Mouse (Mus musculus): ENCODE measurements at regions not wholly inside any gene's neighbourhood (a gene's known extent, or its start where the extent isn't known, plus 50 kb on each side); places are given as distances from the start of the nearest gene placed in this dataset.

- Histone ChIP-seq H3K9me3 (no peaks in the 10 kb centered on the region), H3K4me3 (no peak overlapping the region), H3K9ac (replicated peaks) (no peak overlapping the region), H3K4me2 (replicated peaks) (no peak overlapping the region), H3K27me3 (no peaks in the 10 kb centered on the region; the same call in 1 of the 2 replicates), H3K27ac (replicated peaks) (no peak overlapping the region), H3K4me1 (no peaks in the 10 kb centered on the region), H3K36me3 (no peaks in the 10 kb centered on the region)
- no peak for ATAC-seq (ENCODE audit: low FRiP score, low read depth)
- WGBS = 38% methylated on average over 4 of the region's 4 CpGs
Observed at GRCm38 (mm10) chrX:158544021-158544420, 500.9 kb upstream of the Cnksr2 start.

DNA sequence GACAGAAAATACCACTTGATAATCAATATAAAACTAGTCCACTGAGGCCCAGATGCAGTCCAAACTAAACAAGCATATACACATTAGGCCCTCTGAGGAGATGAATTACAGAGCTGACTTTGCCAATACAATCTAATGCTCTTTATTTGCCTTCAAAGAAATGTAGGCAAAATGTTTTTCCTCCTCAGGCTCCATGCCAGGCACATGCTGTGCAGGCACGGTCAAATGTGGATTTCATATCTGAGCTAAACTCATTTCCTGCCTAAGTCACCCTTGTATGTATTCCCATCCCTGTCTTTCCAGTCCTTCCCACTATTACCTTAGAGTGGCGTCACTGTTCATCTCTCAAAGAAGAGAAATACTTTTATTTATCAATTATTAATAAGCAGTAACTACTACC lies 534.8 kb upstream of the Cnksr2 start:
- 80% methylated on average over 2 of the region's 2 CpGs for WGBS
- no peaks in the 10 kb centered on the region for H3K4me1 ChIP-seq

DNA sequence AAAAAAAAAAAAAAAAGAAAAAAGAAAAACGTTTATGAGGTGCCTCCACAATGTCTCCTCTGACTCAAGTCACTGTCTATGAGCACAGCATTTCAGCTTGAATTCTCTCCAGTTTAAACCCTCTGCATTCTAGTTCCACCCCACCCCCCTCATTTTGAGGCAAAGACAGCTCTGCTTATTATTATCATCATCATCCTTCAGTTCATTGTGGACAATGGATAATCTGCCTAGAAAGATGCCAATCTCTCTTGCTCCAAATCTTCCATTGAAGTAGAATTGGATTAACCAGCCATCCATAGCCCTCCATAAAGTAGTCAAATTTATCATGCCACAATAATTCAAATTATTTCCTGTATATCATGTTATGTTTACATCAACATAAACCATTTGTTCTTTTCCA lies 570.0 kb upstream of the Cnksr2 start:
- H3K9me3 ChIP-seq = no peaks in the 10 kb centered on the region
- H3K4me3 ChIP-seq = no peak overlapping the region
- peak; percentile 34; the same call in 1 of the 2 replicates for ATAC-seq (ENCODE audit: low FRiP score, low read depth)
- no peak overlapping the region for H3K9ac ChIP-seq (replicated peaks)
- no peak overlapping the region for H3K27ac ChIP-seq (replicated peaks)
- H3K4me2 ChIP-seq (replicated peaks) = no peak overlapping the region
- 4% methylated on average over 1 of the region's 1 CpGs for WGBS
- H3K27me3 ChIP-seq = peaks cover 8% of the 10 kb centered on the region; the same call in 1 of the 2 replicates
- H3K36me3 ChIP-seq = no peaks in the 10 kb centered on the region
- no peaks in the 10 kb centered on the region for H3K4me1 ChIP-seq

More for the DNA sequence above, 534.8 kb upstream of the Cnksr2 start:
- H3K4me2 ChIP-seq (replicated peaks) = no peak overlapping the region
- H3K9me3 ChIP-seq = no peaks in the 10 kb centered on the region
- no peaks in the 10 kb centered on the region for H3K27me3 ChIP-seq
- no peaks in the 10 kb centered on the region for H3K36me3 ChIP-seq
- no peak overlapping the region for H3K27ac ChIP-seq (replicated peaks)
- ATAC-seq (ENCODE audit: low FRiP score, low read depth) = no peak
- H3K9ac ChIP-seq (replicated peaks) = no peak overlapping the region
- no peak overlapping the region for H3K4me3 ChIP-seq

- ATAC-seq (ENCODE audit: low FRiP score, low read depth) = no peak
- no peaks in the 10 kb centered on the region for H3K4me1 ChIP-seq
- H3K4me3 ChIP-seq = no peak overlapping the region
- peaks cover 8% of the 10 kb centered on the region; the same call in 1 of the 2 replicates for H3K27me3 ChIP-seq
- WGBS = 78% methylated on average over 2 of the region's 2 CpGs
- no peaks in the 10 kb centered on the region for H3K9me3 ChIP-seq
- no peaks in the 10 kb centered on the region for H3K36me3 ChIP-seq
- no peak overlapping the region for H3K9ac ChIP-seq (replicated peaks)
- H3K4me2 ChIP-seq (replicated peaks) = no peak overlapping the region
- no peak overlapping the region for H3K27ac ChIP-seq (replicated peaks)
Observed at GRCm38 (mm10) chrX:158613607-158614006, 570.5 kb upstream of the Cnksr2 start.

GRCm38 (mm10) chrX:158614029-158614428 lies 570.9 kb upstream of the Cnksr2 start:
- peaks cover 8% of the 10 kb centered on the region; the same call in 1 of the 2 replicates for H3K27me3 ChIP-seq
- H3K9me3 ChIP-seq = no peaks in the 10 kb centered on the region
- no peaks in the 10 kb centered on the region for H3K4me1 ChIP-seq
- no peak overlapping the region for H3K27ac ChIP-seq (replicated peaks)
- ATAC-seq (ENCODE audit: low FRiP score, low read depth) = no peak
- H3K9ac ChIP-seq (replicated peaks) = no peak overlapping the region
- 90% methylated on average over 1 of the region's 1 CpGs for WGBS
- no peak overlapping the region for H3K4me2 ChIP-seq (replicated peaks)
- H3K4me3 ChIP-seq = no peak overlapping the region
- H3K36me3 ChIP-seq = no peaks in the 10 kb centered on the region

DNA sequence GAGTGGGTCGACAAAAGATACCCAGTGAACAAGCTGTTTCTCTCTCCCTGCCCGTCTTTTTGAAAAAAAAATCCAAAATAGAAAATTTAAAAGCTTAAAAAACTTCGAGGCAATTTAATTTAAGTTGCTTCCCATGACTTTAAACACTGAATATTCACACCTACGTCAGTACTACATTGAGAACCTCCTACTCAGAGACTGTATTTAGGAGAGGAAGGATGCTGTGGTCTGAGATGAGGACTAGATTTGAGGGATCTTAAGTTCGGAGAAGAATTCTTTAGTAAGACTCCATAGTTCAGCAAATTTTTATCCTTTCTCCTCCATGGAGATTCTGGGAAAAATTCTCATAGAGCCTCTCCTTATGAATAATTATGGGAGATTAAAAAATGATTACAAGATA lies 571.4 kb upstream of the Cnksr2 start:
- no peaks in the 10 kb centered on the region for H3K36me3 ChIP-seq
- H3K9ac ChIP-seq (replicated peaks) = no peak overlapping the region
- ATAC-seq (ENCODE audit: low FRiP score, low read depth) = no peak
- H3K4me2 ChIP-seq (replicated peaks) = no peak overlapping the region
- H3K4me3 ChIP-seq = no peak overlapping the region
- no peaks in the 10 kb centered on the region for H3K4me1 ChIP-seq
- WGBS = 73% methylated on average over 5 of the region's 5 CpGs
- H3K27me3 ChIP-seq = peaks cover 8% of the 10 kb centered on the region; the same call in 1 of the 2 replicates
- no peaks in the 10 kb centered on the region for H3K9me3 ChIP-seq
- no peak overlapping the region for H3K27ac ChIP-seq (replicated peaks)

DNA sequence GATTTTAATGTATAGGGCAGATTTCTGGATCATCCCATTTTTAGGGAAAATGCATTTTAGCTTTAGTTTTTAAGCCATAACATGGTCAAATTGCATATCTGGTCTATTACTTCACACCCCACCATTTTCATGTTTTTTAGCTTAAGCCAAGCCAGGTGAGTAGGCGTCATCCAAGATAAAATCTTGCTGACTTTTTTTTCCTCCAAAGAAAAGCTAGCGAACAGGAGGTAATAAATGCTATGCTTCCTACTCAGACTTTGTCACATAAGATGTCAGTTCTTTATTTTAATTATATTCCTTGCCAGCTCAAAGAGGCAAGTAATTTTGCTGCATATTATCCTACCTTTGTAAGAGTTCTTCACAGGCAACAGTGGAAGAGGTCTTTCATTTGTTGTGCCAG lies 572.0 kb upstream of the Cnksr2 start:
- Histone ChIP-seq H3K4me3 (no peak overlapping the region), H3K27ac (replicated peaks) (no peak overlapping the region), H3K4me2 (replicated peaks) (no peak overlapping the region), H3K27me3 (peaks cover 8% of the 10 kb centered on the region; the same call in 1 of the 2 replicates), H3K9me3 (no peaks in the 10 kb centered on the region), H3K36me3 (no peaks in the 10 kb centered on the region), H3K4me1 (no peaks in the 10 kb centered on the region), H3K9ac (replicated peaks) (no peak overlapping the region)
- WGBS = 77% methylated on average over 2 of the region's 2 CpGs
- ATAC-seq (ENCODE audit: low FRiP score, low read depth) = no peak

DNA sequence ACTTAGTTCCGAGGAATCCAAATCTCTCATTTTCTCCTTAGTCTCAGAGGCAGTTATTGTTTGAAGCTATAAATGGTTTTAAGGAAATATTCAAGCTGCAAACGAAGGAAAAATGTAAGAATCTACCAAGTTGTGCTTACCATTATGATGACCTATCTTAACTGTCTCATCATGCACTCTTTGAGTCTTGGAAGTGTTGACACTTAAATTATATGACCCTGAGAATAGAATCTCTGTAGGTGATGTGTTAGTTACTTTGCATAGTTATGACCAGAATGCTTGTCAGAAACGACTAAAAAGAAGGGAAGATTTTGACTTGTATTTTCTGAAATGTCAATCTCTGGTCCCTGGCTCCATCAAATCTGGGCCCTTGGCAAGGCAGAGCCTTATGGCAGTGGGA lies 582.7 kb upstream of the Rps6ka3 start:
- no peaks in the 10 kb centered on the region for H3K36me3 ChIP-seq
- WGBS = 72% methylated on average over 3 of the region's 3 CpGs
- H3K9me3 ChIP-seq = no peaks in the 10 kb centered on the region
- H3K27me3 ChIP-seq = peaks cover 6% of the 10 kb centered on the region; the same call in 1 of the 2 replicates
- no peak for ATAC-seq (ENCODE audit: low FRiP score, low read depth)
- H3K4me3 ChIP-seq = no peak overlapping the region
- no peak overlapping the region for H3K27ac ChIP-seq (replicated peaks)
- no peak overlapping the region for H3K4me2 ChIP-seq (replicated peaks)
- H3K4me1 ChIP-seq = no peaks in the 10 kb centered on the region
- no peak overlapping the region for H3K9ac ChIP-seq (replicated peaks)

DNA sequence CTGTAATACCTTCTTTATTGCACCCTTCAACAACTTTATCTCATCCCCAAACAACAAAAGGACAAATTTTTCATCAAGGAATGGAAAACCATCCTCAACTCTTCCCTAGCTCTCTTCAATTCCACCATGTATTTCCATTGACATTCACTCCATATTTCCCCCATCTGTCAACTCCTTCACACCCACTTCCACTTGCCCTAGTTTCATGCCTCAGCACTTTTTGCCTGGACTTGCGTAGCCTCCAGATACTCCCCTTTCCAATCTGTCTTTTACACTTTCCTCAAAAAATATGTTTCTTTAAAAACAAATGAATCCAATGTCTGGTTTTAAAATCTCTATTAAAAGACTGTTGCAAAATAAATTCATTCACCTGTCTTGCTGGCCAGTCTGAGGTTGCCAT lies 577.7 kb upstream of the Rps6ka3 start:
- H3K27ac ChIP-seq (replicated peaks) = no peak overlapping the region
- H3K4me2 ChIP-seq (replicated peaks) = no peak overlapping the region
- H3K27me3 ChIP-seq = peaks cover 6% of the 10 kb centered on the region; the same call in 1 of the 2 replicates
- H3K9ac ChIP-seq (replicated peaks) = no peak overlapping the region
- 97% methylated on average over 1 of the region's 1 CpGs for WGBS
- no peaks in the 10 kb centered on the region for H3K4me1 ChIP-seq
- H3K4me3 ChIP-seq = no peak overlapping the region
- no peaks in the 10 kb centered on the region for H3K36me3 ChIP-seq
- ATAC-seq (ENCODE audit: low FRiP score, low read depth) = no peak
- H3K9me3 ChIP-seq = no peaks in the 10 kb centered on the region

GRCm38 (mm10) chrX:158652226-158652625 lies 557.9 kb upstream of the Rps6ka3 start:
- Histone ChIP-seq H3K27ac (replicated peaks) (no peak overlapping the region), H3K27me3 (no peaks in the 10 kb centered on the region; the same call in 1 of the 2 replicates), H3K9ac (replicated peaks) (no peak overlapping the region), H3K4me1 (no peaks in the 10 kb centered on the region), H3K4me2 (replicated peaks) (no peak overlapping the region), H3K36me3 (no peaks in the 10 kb centered on the region), H3K9me3 (no peaks in the 10 kb centered on the region), H3K4me3 (no peak overlapping the region)
- 76% methylated on average over 4 of the region's 4 CpGs for WGBS
- ATAC-seq (ENCODE audit: low FRiP score, low read depth) = no peak

GRCm38 (mm10) chrX:158656188-158656587 lies 553.9 kb upstream of the Rps6ka3 start:
- WGBS = 53% methylated on average over 4 of the region's 4 CpGs
- Histone ChIP-seq H3K9me3 (no peaks in the 10 kb centered on the region), H3K27ac (replicated peaks) (no peak overlapping the region), H3K4me3 (no peak overlapping the region), H3K36me3 (no peaks in the 10 kb centered on the region), H3K9ac (replicated peaks) (no peak overlapping the region), H3K27me3 (no peaks in the 10 kb centered on the region; the same call in 1 of the 2 replicates), H3K4me2 (replicated peaks) (no peak overlapping the region), H3K4me1 (no peaks in the 10 kb centered on the region)
- no peak for ATAC-seq (ENCODE audit: low FRiP score, low read depth)

DNA sequence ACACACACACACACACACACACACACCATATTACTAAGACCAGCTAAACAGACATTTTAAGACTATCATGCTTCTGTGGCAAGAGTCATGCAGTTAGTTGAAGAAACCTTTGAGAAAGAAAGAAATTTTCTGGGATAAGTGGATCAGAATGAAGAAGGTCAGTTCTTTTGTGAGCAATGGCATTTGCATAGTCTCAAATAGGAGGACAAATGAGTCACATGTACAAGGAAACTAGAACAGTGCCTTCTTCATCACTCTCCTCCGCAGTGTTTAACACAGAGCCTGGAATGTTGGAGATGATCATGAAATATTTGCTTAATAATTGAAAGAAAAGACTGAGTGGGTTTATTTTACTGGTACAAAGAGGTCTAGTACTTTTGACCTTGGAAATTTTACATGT lies 515.9 kb upstream of the Rps6ka3 start:
- Histone ChIP-seq H3K4me3 (no peak overlapping the region), H3K4me2 (replicated peaks) (no peak overlapping the region), H3K9ac (replicated peaks) (no peak overlapping the region), H3K27ac (replicated peaks) (no peak overlapping the region), H3K4me1 (no peaks in the 10 kb centered on the region), H3K36me3 (no peaks in the 10 kb centered on the region), H3K27me3 (no peaks in the 10 kb centered on the region), H3K9me3 (no peaks in the 10 kb centered on the region)
- 74% methylated on average over 1 of the region's 1 CpGs for WGBS
- ATAC-seq (ENCODE audit: low FRiP score, low read depth) = no peak

DNA sequence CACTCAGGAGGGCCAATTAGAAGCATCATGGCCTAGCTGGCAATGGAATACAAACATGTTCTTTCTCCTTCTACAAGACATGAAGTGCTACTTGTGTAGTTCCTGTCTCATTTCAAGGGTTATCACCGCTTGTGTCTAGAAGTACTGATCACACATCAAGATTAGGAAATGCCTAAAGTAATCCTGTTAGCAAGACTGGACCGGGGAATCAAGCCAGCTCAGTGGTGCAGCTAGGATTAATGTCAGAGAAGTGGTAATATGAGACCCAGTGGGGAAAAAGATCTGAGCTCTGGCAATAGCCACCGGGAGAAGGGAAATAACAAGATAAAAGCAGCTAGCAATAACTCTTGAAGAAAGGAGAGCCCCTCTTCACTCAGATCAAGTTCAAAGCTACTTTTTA lies 506.7 kb upstream of the Rps6ka3 start:
- no peak overlapping the region for H3K4me3 ChIP-seq
- H3K4me1 ChIP-seq = no peaks in the 10 kb centered on the region
- H3K27ac ChIP-seq (replicated peaks) = no peak overlapping the region
- no peaks in the 10 kb centered on the region for H3K36me3 ChIP-seq
- H3K9ac ChIP-seq (replicated peaks) = no peak overlapping the region
- no peaks in the 10 kb centered on the region for H3K9me3 ChIP-seq
- no peak overlapping the region for H3K4me2 ChIP-seq (replicated peaks)
- no peak for ATAC-seq (ENCODE audit: low FRiP score, low read depth)
- 29% methylated on average over 3 of the region's 3 CpGs for WGBS
- H3K27me3 ChIP-seq = no peaks in the 10 kb centered on the region
